Mouse (Mus musculus): Measurements from ENCODE around the gene Bcl2. TPM values are rescaled to one million over a fixed set of nuclear protein-coding genes. Genes with fewer than 3 reads are reported as not detected.

Gene Bcl2
- polyA plus RNA-seq, 1 experiment from 2014 or later, result 11.5 TPM

Small RNA genes within 50 kb of the gene (microRNA-seq; reads per million reads assigned to microRNA genes)
- not detected for gene Mir3473f

Other genes starting within 250 kb of the Bcl2 start
- gene Kdsr, start 45.5 kb upstream of the Bcl2 start, polyA plus RNA-seq (2016; fragmentation: Nextera tagmentation; extraction: Ambion mirVana), result 8.3 and 8.7 TPM in 2 replicates
- 76.7 and 77.4 TPM in 2 replicates for gene Vps4b, start 82.5 kb upstream of the Bcl2 start, polyA plus RNA-seq (2016; fragmentation: Nextera tagmentation; extraction: Ambion mirVana)
- gene Serpinb5, start 146.9 kb upstream of the Bcl2 start, polyA plus RNA-seq (2016; fragmentation: Nextera tagmentation; extraction: Ambion mirVana), result not detected in 2 replicates
- not detected in 2 replicates for gene Serpinb12, start 220.2 kb upstream of the Bcl2 start, polyA plus RNA-seq (2016; fragmentation: Nextera tagmentation; extraction: Ambion mirVana)

All from neural tube, embryonic 12.5 days (tissue).